Mouse (Mus musculus): ENCODE results near the gene Dlx1. TPM values are rescaled to one million over a fixed set of nuclear protein-coding genes. Genes with fewer than 3 reads are reported as not detected.

Dlx1 gene
- total and polyA plus RNA-seq, 2 experiments from 2014 or later: 73.5 to 139 TPM

DNA sequence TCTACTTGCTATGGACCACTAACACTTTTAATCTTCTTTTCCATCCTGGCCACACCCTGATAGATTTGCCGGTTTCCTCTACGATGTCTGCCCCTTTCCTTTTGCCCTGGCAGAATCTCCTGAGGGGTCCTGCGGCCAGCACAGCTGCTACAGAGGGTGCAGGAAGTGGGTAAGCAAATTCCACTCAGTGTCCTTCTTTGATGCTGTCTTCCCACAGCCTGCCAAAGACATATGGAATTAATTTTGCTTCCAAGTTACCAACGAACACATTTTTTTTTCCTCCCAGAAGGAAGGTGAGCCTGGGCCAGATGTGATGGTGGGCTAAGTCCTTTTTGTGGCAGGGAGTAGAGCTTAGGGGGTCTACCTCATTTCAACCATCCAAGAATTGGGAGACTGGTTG lies 45.8 kb downstream of the Dlx1 start:
- 73% methylated on average over 4 of the region's 4 CpGs for WGBS
- Histone ChIP-seq H3K27me3 (ENCODE audit: insufficient read depth, low read length) (no peaks in the 10 kb centered on the region), H3K36me3 (ENCODE audit: insufficient read depth) (no peaks in the 10 kb centered on the region), H3K27ac (ENCODE audit: low read depth, low read length) (no peak overlapping the region), H3K9ac (no peak overlapping the region), H3K4me2 (ENCODE audit: low read depth) (no peak overlapping the region), H3K9me3 (ENCODE audit: low read length) (no peaks in the 10 kb centered on the region), H3K4me1 (ENCODE audit: insufficient read depth) (no peaks in the 10 kb centered on the region), H3K4me3 (ENCODE audit: low read depth, low read length) (no peak overlapping the region)
- ATAC-seq (no peak), DNase-seq (no peak)
- no peak for TF ChIP-seq CTCF (IDR thresholded peaks at IDR 0.05; ENCODE audit: low read depth)

GRCm38 (mm10) chr2:71577059-71577458 lies 49.1 kb downstream of the Dlx1 start:
- Histone ChIP-seq H3K4me1 (ENCODE audit: insufficient read depth) (no peaks in the 10 kb centered on the region), H3K36me3 (ENCODE audit: insufficient read depth) (no peaks in the 10 kb centered on the region), H3K4me3 (ENCODE audit: low read depth, low read length) (no peak overlapping the region), H3K9me3 (ENCODE audit: low read length) (no peaks in the 10 kb centered on the region), H3K27me3 (ENCODE audit: insufficient read depth, low read length) (no peaks in the 10 kb centered on the region), H3K27ac (ENCODE audit: low read depth, low read length) (no peak overlapping the region), H3K9ac (no peak overlapping the region), H3K4me2 (ENCODE audit: low read depth) (no peak overlapping the region)
- no peak for DNase-seq
- ATAC-seq: no peak
- 95% methylated on average over 2 of the region's 2 CpGs for WGBS
- no peak for TF ChIP-seq CTCF (IDR thresholded peaks at IDR 0.05; ENCODE audit: low read depth)

DNA sequence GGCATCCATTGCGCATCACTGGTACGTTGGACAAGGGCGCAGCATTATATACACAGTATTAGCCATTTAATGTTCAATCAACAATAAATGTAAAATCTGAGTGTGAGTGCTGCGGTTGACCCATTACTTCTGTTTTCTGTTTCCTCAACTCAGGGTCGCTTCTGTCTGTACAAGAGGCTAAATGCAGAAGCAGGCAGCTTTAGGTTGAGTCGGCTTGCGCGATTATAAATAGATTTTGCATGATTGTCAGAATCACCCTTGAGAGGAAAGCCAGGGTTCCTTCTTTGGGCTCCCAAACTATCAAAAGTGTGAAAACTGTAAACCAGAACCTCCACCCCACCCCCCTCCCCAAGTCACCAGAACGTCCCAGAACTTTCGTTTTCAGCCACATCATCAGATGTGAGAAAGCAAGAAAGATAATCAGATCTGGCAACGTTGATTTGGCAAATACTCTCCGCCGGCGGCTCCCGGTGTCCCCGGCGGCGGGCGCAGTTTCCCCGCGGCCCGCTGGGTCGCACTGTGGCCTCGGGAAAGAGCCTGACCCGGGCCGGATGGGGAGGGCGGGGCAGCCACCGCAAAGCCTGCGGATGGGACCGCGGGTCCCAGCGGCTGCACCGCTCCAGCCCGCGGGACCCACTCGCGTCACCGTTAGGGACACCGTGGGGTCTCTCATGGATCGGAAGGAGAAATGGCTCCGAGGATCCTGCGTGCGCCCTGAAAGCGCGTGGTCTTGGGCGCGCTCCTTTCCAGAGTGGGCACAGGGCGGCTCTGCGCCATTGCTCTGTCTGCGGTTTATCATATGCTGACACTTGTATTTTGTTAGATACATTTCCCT lies 52.9 kb downstream of the Dlx1 start:
- ATAC-seq (peak; percentile 96), DNase-seq (peak; percentile 74)
- peak overlapping the region; percentile 92 for H3K4me2 ChIP-seq (ENCODE audit: low read depth)
- H3K36me3 ChIP-seq (ENCODE audit: insufficient read depth): no peaks in the 10 kb centered on the region
- no peak overlapping the region for H3K27ac ChIP-seq (ENCODE audit: low read depth, low read length)
- H3K27me3 ChIP-seq (ENCODE audit: insufficient read depth, low read length): no peaks in the 10 kb centered on the region
- H3K4me3 ChIP-seq (ENCODE audit: low read depth, low read length): peak overlapping the region; percentile 57
- no peaks in the 10 kb centered on the region for H3K4me1 ChIP-seq (ENCODE audit: insufficient read depth)
- peak overlapping the region; percentile 61 for H3K9ac ChIP-seq
- TF ChIP-seq CTCF (IDR thresholded peaks at IDR 0.05; ENCODE audit: low read depth): peak; percentile 67
- 11% methylated on average over 50 of the region's 50 CpGs for WGBS
- no peaks in the 10 kb centered on the region for H3K9me3 ChIP-seq (ENCODE audit: low read length)

DNA sequence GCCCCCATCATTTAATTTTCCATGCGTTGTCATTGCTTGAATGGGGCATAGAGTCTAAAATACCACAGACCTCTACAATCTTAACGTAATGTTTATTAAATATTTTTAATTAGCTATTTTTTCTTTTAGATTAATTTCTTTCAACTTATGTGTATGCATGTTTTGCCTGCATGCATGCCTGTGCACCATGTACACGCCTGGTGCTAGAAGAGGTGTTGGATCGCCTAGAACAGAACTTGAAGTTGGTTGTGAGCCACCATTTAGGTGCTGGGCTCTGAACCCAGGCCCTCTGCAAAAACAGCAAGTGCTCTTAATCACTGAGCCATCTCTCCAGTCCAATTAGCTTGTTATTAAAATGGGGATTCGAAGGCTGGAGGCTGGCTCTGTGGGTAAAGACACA lies 53.6 kb downstream of the Dlx1 start:
- H3K9me3 ChIP-seq (ENCODE audit: low read length): no peaks in the 10 kb centered on the region
- no peak for DNase-seq
- H3K4me3 ChIP-seq (ENCODE audit: low read depth, low read length): peak overlapping the region; percentile 57
- peak; percentile 23; the same call in 1 of the 2 replicates for ATAC-seq
- H3K4me2 ChIP-seq (ENCODE audit: low read depth): peak overlapping the region; percentile 92
- no peaks in the 10 kb centered on the region for H3K36me3 ChIP-seq (ENCODE audit: insufficient read depth)
- no peak for TF ChIP-seq CTCF (IDR thresholded peaks at IDR 0.05; ENCODE audit: low read depth)
- 49% methylated on average over 5 of the region's 5 CpGs for WGBS
- no peaks in the 10 kb centered on the region for H3K27me3 ChIP-seq (ENCODE audit: insufficient read depth, low read length)
- H3K27ac ChIP-seq (ENCODE audit: low read depth, low read length): no peak overlapping the region
- H3K9ac ChIP-seq: peak overlapping the region; percentile 61
- no peaks in the 10 kb centered on the region for H3K4me1 ChIP-seq (ENCODE audit: insufficient read depth)

Other genes starting within 250 kb of the Dlx1 start
- gene Slc25a12, start 160.4 kb upstream of the Dlx1 start, total RNA-seq (2014; rRNA removed): 94.7 and 116 TPM in 2 replicates
- 78.8 and 106 TPM in 2 replicates for gene Slc25a12, start 160.4 kb upstream of the Dlx1 start, polyA plus RNA-seq (2015; fragmentation: Nextera tagmentation; extraction: Ambion mirVana)
- 24.2 and 27.1 TPM in 2 replicates for gene Hat1, start 139.2 kb upstream of the Dlx1 start, total RNA-seq (2014; rRNA removed)
- 34.5 and 37.1 TPM in 2 replicates for gene Hat1, start 139.2 kb upstream of the Dlx1 start, polyA plus RNA-seq (2015; fragmentation: Nextera tagmentation; extraction: Ambion mirVana)
- 16.6 and 19.4 TPM in 2 replicates for gene Metap1d, start 74.8 kb upstream of the Dlx1 start, total RNA-seq (2014; rRNA removed)
- 23.1 and 25.3 TPM in 2 replicates for gene Metap1d, start 74.8 kb upstream of the Dlx1 start, polyA plus RNA-seq (2015; fragmentation: Nextera tagmentation; extraction: Ambion mirVana)
- gene Dlx2, start 18.6 kb downstream of the Dlx1 start, total RNA-seq (2014; rRNA removed): 19.3 and 28.1 TPM in 2 replicates
- 40.0 and 43.1 TPM in 2 replicates for gene Dlx2, start 18.6 kb downstream of the Dlx1 start, polyA plus RNA-seq (2015; fragmentation: Nextera tagmentation; extraction: Ambion mirVana)
- gene Itga6, start 217.5 kb downstream of the Dlx1 start, total RNA-seq (2014; rRNA removed): 37.5 and 52.3 TPM in 2 replicates
- gene Itga6, start 217.5 kb downstream of the Dlx1 start, polyA plus RNA-seq (2015; fragmentation: Nextera tagmentation; extraction: Ambion mirVana): 11.7 and 16.8 TPM in 2 replicates

All from forebrain, postnatal 0 days (tissue).